Comparison of ENCODE assay signal across 8 mouse cellular contexts in the genomic region with DNA sequence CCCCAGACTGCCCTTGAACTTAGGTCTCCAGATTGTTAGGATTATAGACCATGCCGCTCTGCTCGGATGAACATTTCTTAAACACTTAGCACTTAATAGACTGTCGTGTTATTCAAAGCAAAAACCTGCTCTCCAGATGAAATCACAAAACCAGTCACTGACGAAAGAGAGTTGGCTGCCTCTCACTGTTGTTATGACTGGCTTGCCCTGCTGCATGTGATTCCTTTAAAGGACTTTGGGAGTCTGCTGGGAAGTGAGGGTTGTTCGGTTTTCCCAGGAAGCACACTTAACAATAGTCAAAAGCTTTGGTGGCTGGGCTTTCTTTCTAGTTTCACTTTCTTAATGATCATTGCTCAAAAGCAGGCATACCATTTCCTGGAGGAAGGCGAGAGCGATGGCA.
A peak's percentile ranks its signal among the peaks of the same experiment; 100 is the strongest.
DNase-seq lines count a peak whose midpoint lies in the region; ATAC-seq and TF ChIP-seq lines count a peak whose summit lies in the region.

No protein-coding gene starts in this region.

- WGBS in liver, adult 2 months: 27% methylated on average over 7 of the region's 7 CpGs

- TF ChIP-seq POLR2A in liver, adult 2 months (IDR thresholded peaks at IDR 0.05; ENCODE audit: extremely low read depth, insufficient read depth, low read length): no peak

- peak overlapping the region; percentile 44 for H3K4me3 ChIP-seq in liver, adult 2 months (ENCODE audit: insufficient read depth, low read depth, low read length)

- peaks cover 4% of the 10 kb centered on the region for H3K79me2 ChIP-seq in liver, adult 2 months (ENCODE audit: control insufficient read depth, insufficient read depth, low read length)

- ATAC-seq in activated CD4-positive, CD25-positive, alpha-beta regulatory T cell, adult 4 months: peak; percentile 57
- no peak for ATAC-seq in erythroblast, adult 5-6 weeks (replicated peaks; ENCODE audit: low FRiP score, poor library complexity, severe bottlenecking)

- H3K27me3 ChIP-seq in liver, adult 2 months (ENCODE audit: control insufficient read depth, insufficient read depth, low read length): no peaks in the 10 kb centered on the region

- TF ChIP-seq CTCF in liver, adult 2 months (IDR thresholded peaks at IDR 0.05; ENCODE audit: low read depth, low read length): no peak

- H3K36me3 ChIP-seq in liver, adult 2 months (ENCODE audit: control insufficient read depth, insufficient read depth, low read length): no peaks in the 10 kb centered on the region

- peak overlapping the region; percentile 13; the same call in 1 of the 2 replicates for H3K27ac ChIP-seq in liver, adult 2 months (replicated peaks; ENCODE audit: insufficient read depth, low read depth, low read length)

- peak overlapping the region; percentile 58; the same call in 1 of the 2 replicates for H3K9ac ChIP-seq in liver, adult 2 months (ENCODE audit: low read depth, low read length)

- H3K4me1 ChIP-seq in liver, adult 2 months (ENCODE audit: control insufficient read depth, insufficient read depth, low read length): peaks cover 3% of the 10 kb centered on the region; the same call in 1 of the 2 replicates

- DNase-seq in liver, adult 2 months (ENCODE audit: extremely low read depth, low read depth, low spot score): peak; percentile 65
- DNase-seq in liver: no peak
- peak; percentile 71 to 80 for DNase-seq in heart, adult 9 months (ENCODE audit: low spot score in 2 of 2)
- DNase-seq in kidney, postnatal 14 days: peak; percentile 58
- peak; percentile 68 for DNase-seq in naive thymus-derived CD4-positive, alpha-beta T cell, adult 2 months (ENCODE audit: low read depth)
- no peak for DNase-seq in cerebellum, adult 11-12 months

Comparison
In these comparisons a context has a peak if more than half of its experiments do, and no peak if none do; other contexts are left out.
1. DNase-seq: peak in liver, adult 2 months (single experiment), heart, adult 9 months (2 of 2), kidney, postnatal 14 days (single experiment) and naive thymus-derived CD4-positive, alpha-beta T cell, adult 2 months (single experiment); none in liver (single experiment) and cerebellum, adult 11-12 months (single experiment).